ENCODE assay signal across 9 mouse cellular contexts in the genomic region with DNA sequence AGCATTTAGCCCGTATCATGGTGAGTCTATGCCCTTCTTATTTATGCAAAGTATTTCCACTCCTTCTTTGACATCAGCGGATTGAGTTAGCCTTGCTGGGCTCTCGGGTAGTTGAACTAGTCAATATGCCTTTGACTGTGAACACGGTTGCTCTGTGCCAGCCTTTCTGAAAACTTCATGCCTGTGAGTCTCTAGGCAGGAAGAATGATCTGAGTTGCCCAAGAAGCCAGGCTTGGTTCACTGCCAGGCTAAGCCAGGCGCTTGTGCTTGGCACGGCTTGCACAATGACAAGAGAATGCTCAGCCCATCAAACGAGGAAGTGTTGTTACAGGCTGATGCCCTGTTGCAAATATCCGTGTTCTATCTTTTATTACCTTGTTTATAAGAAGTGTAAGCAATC.
DNase-seq lines count a peak whose midpoint lies in the region; ATAC-seq and TF ChIP-seq lines count a peak whose summit lies in the region.
"Had no signal": no experiment of that assay in that cellular context is flagged by ENCODE, and none has a peak within 500 bp of the region (broad histone marks: within the 10 kb centered on the region; RNA-seq: fewer than 3 reads in every experiment).

No protein-coding gene starts in this region.

- TF ChIP-seq CTCF in kidney, adult 2 months (conservative IDR thresholded peaks at IDR 0.05; ENCODE audit: insufficient read depth, insufficient read length, low read depth, low read length), result no peak
- no peak for TF ChIP-seq CTCF in CH12.LX (conservative IDR thresholded peaks at IDR 0.05 in 1 of 2, IDR thresholded peaks at IDR 0.05 in 1 of 2; ENCODE audit: low read depth in 2 of 2, low read length in 2 of 2)

- dilution Hi-C loops in CH12.LX (cut with MboI; ENCODE audit: extremely low pct_ligation_motif_present, extremely low pct_unique_long_range_greater_than_20kb, low sequenced_read_pairs), result no loop called here

- WGBS in kidney, adult 2 months, result 39% methylated on average over 8 of the region's 8 CpGs
- WGBS in hindbrain, embryonic 14.5 days, result 65% methylated on average over 8 of the region's 8 CpGs

- peak overlapping the region; percentile 46 for H3K4me2 ChIP-seq in CH12.LX (ENCODE audit: insufficient read depth, low read depth, poor library complexity, severe bottlenecking)
- H3K4me2 ChIP-seq in hindbrain, embryonic 14.5 days (replicated peaks), result 0 out of 2 replicates have a peak overlapping the region, but pooled peaks have one; percentile 12

- TF ChIP-seq EP300 in CH12.LX (IDR thresholded peaks at IDR 0.05; ENCODE audit: low read length), result no peak

- H3K9ac ChIP-seq in CH12.LX (ENCODE audit: insufficient read depth, low read depth), result no peak overlapping the region
- 0 out of 2 replicates have a peak overlapping the region, but pooled peaks have one; percentile 11 for H3K9ac ChIP-seq in hindbrain, embryonic 14.5 days
- H3K9ac ChIP-seq: liver, embryonic 14.5 days had no signal

- H3K4me3 ChIP-seq in kidney, adult 2 months (ENCODE audit: insufficient read depth, low read depth, low read length), result no peak overlapping the region
- no peak overlapping the region for H3K4me3 ChIP-seq in CH12.LX (replicated peaks in 1 of 3; ENCODE audit: low read depth in 2 of 3, low read length in 2 of 3, poor library complexity in 1 of 3)
- no peak overlapping the region for H3K4me3 ChIP-seq in hindbrain, embryonic 14.5 days (replicated peaks; ENCODE audit: low read length)

- TF ChIP-seq POLR2A in kidney, adult 2 months (IDR thresholded peaks at IDR 0.05; ENCODE audit: low read depth, low read length), result no peak
- TF ChIP-seq POLR2A in CH12.LX (IDR thresholded peaks at IDR 0.05; ENCODE audit: low read depth, low read length), result no peak

- in situ Hi-C loops in CH12.LX (cut with MboI; ENCODE audit: low pct_ligation_motif_present, low pct_unique_long_range_greater_than_20kb, low sequenced_read_pairs), result no loop called here

- no peaks in the 10 kb centered on the region for H3K36me3 ChIP-seq in kidney, adult 2 months (ENCODE audit: control insufficient read depth, insufficient read depth, low read length)
- no peaks in the 10 kb centered on the region for H3K36me3 ChIP-seq in CH12.LX (replicated peaks in 1 of 2; ENCODE audit: control insufficient read depth in 1 of 2, insufficient read depth in 1 of 2, low read length in 1 of 2)
- H3K36me3 ChIP-seq in hindbrain, embryonic 14.5 days (replicated peaks; ENCODE audit: control insufficient read depth, insufficient read depth), result no peaks in the 10 kb centered on the region

- H3K9me3 ChIP-seq in CH12.LX (replicated peaks; ENCODE audit: low read length), result no peaks in the 10 kb centered on the region
- H3K9me3 ChIP-seq in hindbrain, embryonic 14.5 days (ENCODE audit: control insufficient read depth, low read length), result no peaks in the 10 kb centered on the region

- H3K4me1 ChIP-seq in kidney, adult 2 months (ENCODE audit: control insufficient read depth, insufficient read depth, low read length), result peaks cover 5% of the 10 kb centered on the region; the same call in 1 of the 2 replicates
- H3K4me1 ChIP-seq in CH12.LX (ENCODE audit: control insufficient read depth in 1 of 2, insufficient read depth in 2 of 2), result peaks cover 0 to 15% of the 10 kb centered on the region in 2 experiments; a peak in 2 of 4 replicates
- peaks cover 17% of the 10 kb centered on the region; the same call in 1 of the 2 replicates for H3K4me1 ChIP-seq in hindbrain, embryonic 14.5 days (replicated peaks; ENCODE audit: control insufficient read depth, insufficient read depth, low read length)

- H3K79me2 ChIP-seq in CH12.LX (replicated peaks; ENCODE audit: control insufficient read depth, extremely low read depth, insufficient read depth, poor library complexity, severe bottlenecking), result no peaks in the 10 kb centered on the region

- no peak overlapping the region for H3K27ac ChIP-seq in kidney, adult 2 months (ENCODE audit: insufficient read depth, low read depth, low read length)
- no peak overlapping the region for H3K27ac ChIP-seq in CH12.LX (ENCODE audit: insufficient read depth, low read depth)
- peak overlapping the region; percentile 9; the same call in 1 of the 2 replicates for H3K27ac ChIP-seq in hindbrain, embryonic 14.5 days
- H3K27ac ChIP-seq: liver, embryonic 14.5 days had no signal

- no peak for TF ChIP-seq RAD21 in CH12.LX (IDR thresholded peaks at IDR 0.05; ENCODE audit: low read depth, low read length)

- peak; percentile 58 for ATAC-seq in hindbrain, embryonic 14.5 days (ENCODE audit: low FRiP score)

- no peaks in the 10 kb centered on the region for H3K27me3 ChIP-seq in kidney, adult 2 months (replicated peaks; ENCODE audit: control insufficient read depth, insufficient read depth, low read length)
- H3K27me3 ChIP-seq in CH12.LX (replicated peaks), result no peaks in the 10 kb centered on the region
- H3K27me3 ChIP-seq in hindbrain, embryonic 14.5 days (ENCODE audit: control insufficient read depth, insufficient read depth, low read length), result no peaks in the 10 kb centered on the region

- DNase-seq in kidney, adult 2 months, result peak; percentile 64
- no peak for DNase-seq in kidney, adult 11 months
- no peak for DNase-seq in CH12.LX (ENCODE audit: extremely low read depth)
- DNase-seq in adrenal gland, postnatal 14 days, result peak; percentile 84
- peak; percentile 73 for DNase-seq in hindbrain, embryonic 14.5 days (ENCODE audit: low spot score)
- no peak for DNase-seq in testis, postnatal 10 days (ENCODE audit: low spot score)
- no peak for DNase-seq in embryo, embryonic 11 days
- DNase-seq in spleen, adult 12 weeks (ENCODE audit: low spot score), result no peak

TF ChIP-seq in CH12.LX, 34 proteins besides CTCF, POLR2A, EP300 and RAD21:
- no peak for TF ChIP-seq NRF1 (IDR thresholded peaks at IDR 0.05; ENCODE audit: low read depth, low read length)

Comparison
In these comparisons a context has a peak if more than half of its experiments do, and no peak if none do; other contexts are left out.
1. DNase-seq: peak in kidney, adult 2 months (single experiment), adrenal gland, postnatal 14 days (single experiment) and hindbrain, embryonic 14.5 days (single experiment); none in kidney, adult 11 months (single experiment), CH12.LX (single experiment), testis, postnatal 10 days (single experiment), embryo, embryonic 11 days (single experiment) and spleen, adult 12 weeks (single experiment).